Mouse (Mus musculus) megakaryocyte, adult 5-6 weeks (primary cell): ENCODE measurements around the gene Fam209. TPM values are rescaled to one million over a fixed set of nuclear protein-coding genes. Genes with fewer than 3 reads are reported as not detected.

Experiments used
- total RNA-seq, 2 experiments: library from RNA; stranded (forward) in 1 of 2; stranded (reverse) in 1 of 2; fragments of 153-499, 151-499 nt in 1 of 2; fragments of 221-1000, 200-1000 nt in 1 of 2; gene quantifications; 2 replicates each; pipeline versions ENCODE4 v1.2.3 to v1.2.4; 2015 to 2017

Fam209 gene
- total RNA-seq, 2 experiments from 2014 or later: 2.7 to 4.3 TPM

Other genes starting within 250 kb of the Fam209 start
- gene Mc3r, start 224.0 kb upstream of the Fam209 start, total RNA-seq (2015): not detected in 2 replicates
- not detected in 2 replicates for gene Mc3r, start 224.0 kb upstream of the Fam209 start, total RNA-seq (2017)
- gene Fam210b, start 127.0 kb upstream of the Fam209 start, total RNA-seq (2015): 3.4 TPM in 2 replicates
- gene Fam210b, start 127.0 kb upstream of the Fam209 start, total RNA-seq (2017): 1.5 and 2.3 TPM in 2 replicates
- gene Aurka, start 102.0 kb upstream of the Fam209 start, total RNA-seq (2015): 46.6 and 51.4 TPM in 2 replicates
- 79.4 and 81.0 TPM in 2 replicates for gene Aurka, start 102.0 kb upstream of the Fam209 start, total RNA-seq (2017)
- 18.5 and 19.7 TPM in 2 replicates for gene Cstf1, start 101.8 kb upstream of the Fam209 start, total RNA-seq (2015)
- 34.4 and 39.7 TPM in 2 replicates for gene Cstf1, start 101.8 kb upstream of the Fam209 start, total RNA-seq (2017)
- 4.0 TPM in 2 replicates for gene Cass4, start 78.7 kb upstream of the Fam209 start, total RNA-seq (2015)
- 3.6 and 5.3 TPM in 2 replicates for gene Cass4, start 78.7 kb upstream of the Fam209 start, total RNA-seq (2017)
- gene Rtf2, start 32.0 kb upstream of the Fam209 start, total RNA-seq (2015): 49.3 and 54.0 TPM in 2 replicates
- gene Rtf2, start 32.0 kb upstream of the Fam209 start, total RNA-seq (2017): 190 and 209 TPM in 2 replicates
- not detected in 2 replicates for gene Gcnt7, start 13.9 kb upstream of the Fam209 start, total RNA-seq (2015)
- not detected in 2 replicates for gene Gcnt7, start 13.9 kb upstream of the Fam209 start, total RNA-seq (2017)
- gene Tfap2c, start 77.1 kb downstream of the Fam209 start, total RNA-seq (2015): not detected in 2 replicates
- not detected in 2 replicates for gene Tfap2c, start 77.1 kb downstream of the Fam209 start, total RNA-seq (2017)